Mouse (Mus musculus) intestine, embryonic 15.5 days (tissue): Measurements from ENCODE around the gene Fosl2. TPM values are rescaled to one million over a fixed set of nuclear protein-coding genes. Genes with fewer than 3 reads are reported as not detected.

Source experiments
- ATAC-seq: fragments of 200-750 bp; cut with Nextera tagmentation; 2 replicates; pipeline ENCODE4 v1.8.0; 2017; ENCODE audit warnings: moderate TSS enrichment, moderate library complexity
- H3K27ac ChIP-seq: fragments of 300-500 bp; sonication (generic); 2 replicates; pipeline ENCODE4 v1.5.1; 2015; ENCODE audit warnings: mild to moderate bottlenecking, inconsistent platforms
- H3K27me3 ChIP-seq: fragments of 300-500 bp; sonication (generic); replicated peaks from 2 replicates; pipeline ENCODE4 v1.6.1; 2015; ENCODE audit warnings: inconsistent platforms
- H3K36me3 ChIP-seq: fragments of 300-500 bp; sonication (generic); 2 replicates; pipeline ENCODE4 v1.6.1; 2015; ENCODE audit warnings: inconsistent platforms
- H3K4me1 ChIP-seq: fragments of 300-500 bp; sonication (generic); replicated peaks from 2 replicates; pipeline ENCODE4 v1.6.1; 2015; ENCODE audit warnings: inconsistent platforms
- H3K4me2 ChIP-seq: fragments of 300-500 bp; sonication (generic); replicated peaks from 2 replicates; pipeline ENCODE4 v1.6.1; 2015; ENCODE audit warnings: mild to moderate bottlenecking, inconsistent platforms
- H3K4me3 ChIP-seq: fragments of 300-500 bp; sonication (generic); replicated peaks from 2 replicates; pipeline ENCODE4 v1.5.1; 2015; ENCODE audit warnings: inconsistent platforms
- H3K9ac ChIP-seq: fragments of 300-500 bp; sonication (generic); 2 replicates; pipeline ENCODE4 v1.6.1; 2015; ENCODE audit warnings: inconsistent platforms
- H3K9me3 ChIP-seq: fragments of 300-500 bp; sonication (generic); 2 replicates; pipeline ENCODE4 v1.6.1; 2016; ENCODE audit warnings: inconsistent platforms
- WGBS: fragments of 180-500 bp; shearing (Covaris S2); methylation state at CpG from one replicate; pipeline ENCODE4 v1.1.7; 2015; 5-methylcytosine and 5-hydroxymethylcytosine counted together
- polyA plus RNA-seq: library from polyadenylated mRNA; unstranded; fragments of >200 nt; fragmentation: Nextera tagmentation; extraction: Ambion mirVana; gene quantifications from 2 replicates; pipeline ENCODE4 v1.2.1, GENCODE M21; 2015

Gene Fosl2
- polyA plus RNA-seq, 1 experiment from 2014 or later, result 7.1 TPM

DNA sequence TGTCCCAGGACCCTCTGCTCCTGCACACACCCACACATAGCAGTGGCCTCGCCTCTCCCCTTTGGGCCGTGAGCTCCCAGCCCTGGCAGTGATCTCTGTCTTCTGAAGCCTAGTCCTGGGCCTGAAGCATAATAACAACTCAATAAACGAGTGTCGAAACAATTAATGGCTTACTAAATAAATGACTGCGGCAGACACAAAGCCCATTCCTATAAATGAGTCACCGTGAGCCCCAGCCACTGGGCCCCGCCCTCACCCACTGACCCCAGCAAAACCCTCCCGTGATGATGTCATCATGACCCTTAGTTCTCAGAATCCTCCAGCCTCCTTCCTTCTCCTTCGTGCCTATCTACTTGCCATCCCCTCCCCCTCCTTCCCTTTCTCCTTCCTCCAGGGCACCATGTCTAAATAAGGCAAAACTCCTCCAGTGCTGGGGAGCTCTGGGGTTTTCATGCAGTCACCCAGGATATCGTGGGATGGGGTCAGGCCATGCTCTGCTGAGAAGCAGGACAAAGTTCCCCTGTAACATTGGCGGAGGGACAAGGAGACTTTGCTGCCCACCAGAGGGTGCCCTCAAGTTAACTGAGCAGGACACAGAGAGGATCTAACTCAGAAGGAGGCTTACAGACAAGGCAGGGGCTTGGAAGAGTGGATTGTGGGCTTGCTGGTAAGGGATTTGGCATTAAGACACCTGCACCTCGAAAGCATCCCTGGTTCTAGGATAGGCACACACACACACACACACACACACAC, 60.4 kb downstream of the Fosl2 start:
- Histone ChIP-seq H3K4me2 (no peak overlapping the region), H3K36me3 (no peaks in the 10 kb centered on the region), H3K27ac (no peak overlapping the region), H3K27me3 (no peaks in the 10 kb centered on the region), H3K4me3 (no peak overlapping the region), H3K4me1 (0 out of 2 replicates have a peak, but pooled peaks cover 3% of the 10 kb centered on the region), H3K9ac (no peak overlapping the region), H3K9me3 (no peaks in the 10 kb centered on the region)
- peak; percentile 64 for ATAC-seq
- 41% methylated on average over 12 of the region's 12 CpGs for WGBS

DNA sequence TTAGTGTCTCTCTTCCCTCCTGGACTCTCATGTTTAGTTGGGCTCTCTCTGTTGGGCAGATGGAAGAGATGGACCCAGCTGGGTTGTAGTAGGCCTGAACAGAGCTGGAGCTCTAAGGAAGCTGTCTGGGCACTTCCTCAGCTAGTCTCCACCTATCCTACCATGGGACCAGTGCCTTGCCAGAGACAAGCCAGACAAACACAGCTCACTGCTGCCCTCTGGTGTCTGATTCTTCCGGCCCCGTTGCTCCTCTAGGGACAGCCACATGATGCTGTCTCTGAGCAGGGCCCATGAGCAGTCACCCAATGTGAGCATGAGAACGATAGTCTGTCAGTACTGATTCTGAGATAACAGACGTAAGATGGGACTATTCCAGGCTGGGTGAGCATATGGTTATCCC, 62.1 kb downstream of the Fosl2 start:
- H3K4me1 ChIP-seq, result no peaks in the 10 kb centered on the region
- no peaks in the 10 kb centered on the region for H3K27me3 ChIP-seq
- no peak overlapping the region for H3K4me2 ChIP-seq
- peak; percentile 79 for ATAC-seq
- H3K9me3 ChIP-seq, result no peaks in the 10 kb centered on the region
- no peak overlapping the region for H3K9ac ChIP-seq
- H3K4me3 ChIP-seq, result no peak overlapping the region
- no peaks in the 10 kb centered on the region for H3K36me3 ChIP-seq
- 16% methylated on average over 4 of the region's 4 CpGs for WGBS
- no peak overlapping the region for H3K27ac ChIP-seq

- H3K4me3 ChIP-seq, result no peak overlapping the region
- no peaks in the 10 kb centered on the region for H3K9me3 ChIP-seq
- no peaks in the 10 kb centered on the region for H3K4me1 ChIP-seq
- no peaks in the 10 kb centered on the region for H3K27me3 ChIP-seq
- H3K36me3 ChIP-seq, result no peaks in the 10 kb centered on the region
- no peak overlapping the region for H3K27ac ChIP-seq
- no peak overlapping the region for H3K4me2 ChIP-seq
- no peak for ATAC-seq
- H3K9ac ChIP-seq, result no peak overlapping the region
- WGBS, result 65% methylated on average over 3 of the region's 3 CpGs
Measured at GRCm38 (mm10) chr5:32199136-32199535, 63.5 kb downstream of the Fosl2 start.

- Histone ChIP-seq H3K9me3 (no peaks in the 10 kb centered on the region), H3K36me3 (no peaks in the 10 kb centered on the region), H3K4me2 (no peak overlapping the region), H3K9ac (no peak overlapping the region), H3K27me3 (no peaks in the 10 kb centered on the region), H3K4me1 (no peaks in the 10 kb centered on the region), H3K27ac (no peak overlapping the region), H3K4me3 (no peak overlapping the region)
- 81% methylated on average over 3 of the region's 3 CpGs for WGBS
- ATAC-seq, result no peak
Measured at GRCm38 (mm10) chr5:32199594-32199993, 64.0 kb downstream of the Fosl2 start.

- no peak overlapping the region for H3K4me2 ChIP-seq
- H3K27ac ChIP-seq, result no peak overlapping the region
- no peaks in the 10 kb centered on the region for H3K27me3 ChIP-seq
- no peaks in the 10 kb centered on the region for H3K4me1 ChIP-seq
- WGBS, result 78% methylated on average over 4 of the region's 4 CpGs
- no peak overlapping the region for H3K4me3 ChIP-seq
- H3K9ac ChIP-seq, result no peak overlapping the region
- H3K9me3 ChIP-seq, result no peaks in the 10 kb centered on the region
- H3K36me3 ChIP-seq, result no peaks in the 10 kb centered on the region
- ATAC-seq, result no peak
Measured at GRCm38 (mm10) chr5:32204653-32205052, 69.1 kb downstream of the Fosl2 start.

GRCm38 (mm10) chr5:32206726-32207125, 71.1 kb downstream of the Fosl2 start:
- H3K9me3 ChIP-seq, result no peaks in the 10 kb centered on the region
- H3K36me3 ChIP-seq, result no peaks in the 10 kb centered on the region
- H3K9ac ChIP-seq, result no peak overlapping the region
- H3K27me3 ChIP-seq, result no peaks in the 10 kb centered on the region
- WGBS, result 49% methylated on average over 2 of the region's 2 CpGs
- no peak overlapping the region for H3K4me2 ChIP-seq
- no peak for ATAC-seq
- H3K4me3 ChIP-seq, result no peak overlapping the region
- no peak overlapping the region for H3K27ac ChIP-seq
- no peaks in the 10 kb centered on the region for H3K4me1 ChIP-seq

Other genes with a start within 250 kb of the Fosl2 start
- gene Plb1, start 96.9 kb downstream of the Fosl2 start, polyA plus RNA-seq, result 0.98 and 1.3 TPM in 2 replicates